Mouse (Mus musculus) liver, embryonic 16.5 days (tissue): ENCODE results near the gene Erbb3. TPM values are rescaled to one million over a fixed set of nuclear protein-coding genes. Genes with fewer than 3 reads are reported as not detected.

Source experiments
- microRNA-seq: library from miRNA; unstranded; fragments of <30 nt; microRNA quantifications from one replicate; pipeline ENCODE4, GENCODE M21; 2016
- polyA plus RNA-seq: library from polyadenylated mRNA; unstranded; fragments of >200 nt; fragmentation: Nextera tagmentation; extraction: Ambion mirVana; gene quantifications from 2 replicates; pipeline ENCODE4 v1.2.1, GENCODE M21; 2015

The Erbb3 gene
- polyA plus RNA-seq, 1 experiment from 2014 or later, result 5.2 TPM

Small RNA genes lying within 50 kb of the gene (microRNA-seq; reads per million reads assigned to microRNA genes)
- gene Gm47275 (not detected), gene Mir6917 (0.74 reads per million)

Other genes starting within 250 kb of the Erbb3 start
- gene Coq10a, start 220.7 kb downstream of the Erbb3 start, polyA plus RNA-seq, result 0.65 and 0.96 TPM in 2 replicates
- gene Ankrd52, start 212.5 kb downstream of the Erbb3 start, polyA plus RNA-seq, result 4.0 and 4.3 TPM in 2 replicates
- gene Slc39a5, start 188.4 kb downstream of the Erbb3 start, polyA plus RNA-seq, result 76.8 and 88.2 TPM in 2 replicates
- gene Nabp2, start 178.2 kb downstream of the Erbb3 start, polyA plus RNA-seq, result 31.6 and 31.7 TPM in 2 replicates
- 8.3 and 8.5 TPM in 2 replicates for gene Rnf41, start 178.0 kb downstream of the Erbb3 start, polyA plus RNA-seq
- 20.3 and 22.6 TPM in 2 replicates for gene Smarcc2, start 130.4 kb downstream of the Erbb3 start, polyA plus RNA-seq
- gene Myl6, start 95.5 kb downstream of the Erbb3 start, polyA plus RNA-seq, result 448 and 465 TPM in 2 replicates
- 1.8 and 2.0 TPM in 2 replicates for gene Myl6b, start 91.0 kb downstream of the Erbb3 start, polyA plus RNA-seq
- gene Esyt1, start 63.8 kb downstream of the Erbb3 start, polyA plus RNA-seq, result 10.3 and 10.5 TPM in 2 replicates
- gene Zc3h10, start 41.9 kb downstream of the Erbb3 start, polyA plus RNA-seq, result 4.9 and 5.7 TPM in 2 replicates
- gene Rpl41, start 40.3 kb downstream of the Erbb3 start, polyA plus RNA-seq, result 2,106 and 2,245 TPM in 2 replicates
- gene Pa2g4, start 23.7 kb downstream of the Erbb3 start, polyA plus RNA-seq, result 96.2 and 103 TPM in 2 replicates
- 301 and 353 TPM in 2 replicates for gene Rps26, start 37.1 kb upstream of the Erbb3 start, polyA plus RNA-seq
- 0.08 and 0.15 TPM in 2 replicates for gene Ikzf4, start 56.3 kb upstream of the Erbb3 start, polyA plus RNA-seq
- gene Suox, start 84.4 kb upstream of the Erbb3 start, polyA plus RNA-seq, result 12.5 and 12.9 TPM in 2 replicates
- 36.6 and 38.6 TPM in 2 replicates for gene Rab5b, start 106.6 kb upstream of the Erbb3 start, polyA plus RNA-seq
- 0.43 and 0.59 TPM in 2 replicates for gene Pmel, start 114.5 kb upstream of the Erbb3 start, polyA plus RNA-seq
- gene Cdk2, start 115.4 kb upstream of the Erbb3 start, polyA plus RNA-seq, result 50.8 and 53.8 TPM in 2 replicates
- gene Dgka, start 155.2 kb upstream of the Erbb3 start, polyA plus RNA-seq, result 2.6 and 3.0 TPM in 2 replicates
- gene Pym1, start 158.2 kb upstream of the Erbb3 start, polyA plus RNA-seq, result 11.9 and 13.5 TPM in 2 replicates
- 10.4 and 10.6 TPM in 2 replicates for gene Mmp19, start 201.3 kb upstream of the Erbb3 start, polyA plus RNA-seq
- gene Dnajc14, start 214.4 kb upstream of the Erbb3 start, polyA plus RNA-seq, result 18.8 TPM in 2 replicates
- gene Tmem198b, start 214.7 kb upstream of the Erbb3 start, polyA plus RNA-seq, result 2.2 and 3.1 TPM in 2 replicates
- 84.4 and 94.9 TPM in 2 replicates for gene Sarnp, start 227.7 kb upstream of the Erbb3 start, polyA plus RNA-seq
- 68.5 and 69.3 TPM in 2 replicates for gene Ormdl2, start 232.0 kb upstream of the Erbb3 start, polyA plus RNA-seq